Mouse (Mus musculus) embryonic facial prominence, embryonic 13.5 days (tissue): ENCODE measurements around the gene Rpf2. TPM values are rescaled to one million over a fixed set of nuclear protein-coding genes. Genes with fewer than 3 reads are reported as not detected.

Experiments
- ATAC-seq: fragments of 200-750 bp; cut with Nextera tagmentation; 2 replicates; pipeline ENCODE4 v1.8.0; 2017; ENCODE audit warnings: low read depth; ENCODE audit not compliant: insufficient number of reproducible peaks, insufficient read depth, low FRiP score, low TSS enrichment
- H3K27ac ChIP-seq: fragments of 300-500 bp; sonication (generic); 2 replicates; pipeline ENCODE4 v1.5.1; 2015; ENCODE audit warnings: moderate library complexity, mild to moderate bottlenecking, inconsistent platforms
- H3K27me3 ChIP-seq: fragments of 300-500 bp; sonication (generic); 2 replicates; pipeline ENCODE4 v1.6.1; 2015; ENCODE audit warnings: mild to moderate bottlenecking, inconsistent platforms
- H3K36me3 ChIP-seq: fragments of 300-500 bp; sonication (generic); 2 replicates; pipeline ENCODE4 v1.6.1; 2015; ENCODE audit warnings: mild to moderate bottlenecking, inconsistent platforms
- H3K4me1 ChIP-seq: fragments of 300-500 bp; sonication (generic); 2 replicates; pipeline ENCODE4 v1.6.1; 2015; ENCODE audit warnings: inconsistent platforms
- H3K4me2 ChIP-seq: fragments of 300-500 bp; sonication (generic); 2 replicates; pipeline ENCODE4 v1.6.1; 2015; ENCODE audit warnings: moderate library complexity, mild to moderate bottlenecking, inconsistent platforms
- H3K4me3 ChIP-seq: fragments of 300-500 bp; sonication (generic); 2 replicates; pipeline ENCODE4 v1.5.1; 2015; ENCODE audit warnings: mild to moderate bottlenecking, inconsistent platforms
- H3K9ac ChIP-seq: fragments of 300-500 bp; sonication (generic); 2 replicates; pipeline ENCODE4 v1.6.1; 2015; ENCODE audit warnings: mild to moderate bottlenecking, inconsistent platforms
- H3K9me3 ChIP-seq: fragments of 300-500 bp; sonication (generic); 2 replicates; pipeline ENCODE4 v1.6.1; 2016; ENCODE audit warnings: inconsistent platforms
- WGBS: fragments of 180-500 bp; shearing (Covaris S2); methylation state at CpG from one replicate; pipeline ENCODE4 v1.1.7; 2015; ENCODE audit warnings: mixed read lengths; 5-methylcytosine and 5-hydroxymethylcytosine counted together
- polyA plus RNA-seq: library from polyadenylated mRNA; unstranded; fragments of >200 nt; fragmentation: Nextera tagmentation; extraction: Ambion mirVana; gene quantifications from 2 replicates; pipeline ENCODE4 v1.2.1, GENCODE M21; 2015

Gene Rpf2
- polyA plus RNA-seq, 1 experiment from 2014 or later = 68.7 TPM

DNA sequence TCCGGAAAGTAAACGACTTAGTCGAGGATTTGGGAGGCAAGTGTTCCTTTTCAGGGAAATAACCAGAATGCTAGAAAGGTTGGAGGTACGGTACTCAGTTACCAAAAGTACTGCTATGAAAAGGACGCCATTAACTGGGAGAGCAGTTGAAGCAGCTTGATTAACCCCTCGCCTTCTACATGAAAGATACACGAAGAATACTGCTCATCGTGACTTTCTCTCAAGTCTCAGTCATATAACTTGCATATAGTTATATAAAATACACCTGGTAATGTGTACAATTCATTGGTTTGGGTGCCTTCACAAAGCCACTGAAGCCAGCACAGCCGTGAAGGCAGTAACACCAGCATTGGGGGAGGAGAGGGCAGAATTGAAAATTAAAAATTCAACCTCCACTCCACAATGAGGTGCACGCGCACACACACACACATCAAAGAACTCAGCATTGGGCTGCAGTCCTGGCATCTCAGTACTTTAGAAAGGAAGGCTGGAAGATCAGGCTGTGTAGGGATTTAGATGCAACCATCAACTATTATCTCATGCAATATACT, 405 bp upstream of the Rpf2 start:
- 32% methylated on average over 11 of the region's 11 CpGs for WGBS
- Histone ChIP-seq H3K9ac (0 out of 2 replicates have a peak overlapping the region, but pooled peaks have one; percentile 37), H3K27me3 (no peaks in the 10 kb centered on the region), H3K4me2 (peak overlapping the region; percentile 65), H3K36me3 (peaks cover 66% of the 10 kb centered on the region), H3K27ac (peak overlapping the region; percentile 68), H3K4me1 (peaks cover 5% of the 10 kb centered on the region), H3K4me3 (peak overlapping the region; percentile 69), H3K9me3 (no peaks in the 10 kb centered on the region)
- ATAC-seq = no peak

DNA sequence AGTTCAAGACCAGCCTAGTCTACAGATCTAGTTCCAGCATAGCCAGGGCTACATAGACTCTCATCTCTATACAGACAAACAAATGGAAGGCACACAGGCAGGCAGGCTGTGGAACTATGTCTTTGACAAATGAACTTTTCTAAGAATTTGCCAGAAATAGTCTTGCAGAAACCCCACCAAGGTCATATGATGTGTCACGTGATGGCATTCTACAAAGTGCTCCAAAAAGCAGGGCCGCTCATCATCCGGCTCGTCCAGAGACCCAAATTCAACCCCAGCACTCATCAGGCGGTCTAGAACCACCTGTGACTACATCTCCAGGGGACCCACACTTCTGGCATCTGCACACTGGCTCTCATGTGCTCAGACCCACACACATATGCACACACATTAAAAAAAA, 9.0 kb downstream of the Rpf2 start:
- H3K9me3 ChIP-seq = no peaks in the 10 kb centered on the region
- no peak for ATAC-seq
- no peaks in the 10 kb centered on the region for H3K27me3 ChIP-seq
- no peaks in the 10 kb centered on the region for H3K4me1 ChIP-seq
- H3K4me2 ChIP-seq = no peak overlapping the region
- no peak overlapping the region for H3K9ac ChIP-seq
- WGBS = 94% methylated on average over 5 of the region's 5 CpGs
- peaks cover 82% of the 10 kb centered on the region for H3K36me3 ChIP-seq
- H3K27ac ChIP-seq = no peak overlapping the region
- H3K4me3 ChIP-seq = no peak overlapping the region

DNA sequence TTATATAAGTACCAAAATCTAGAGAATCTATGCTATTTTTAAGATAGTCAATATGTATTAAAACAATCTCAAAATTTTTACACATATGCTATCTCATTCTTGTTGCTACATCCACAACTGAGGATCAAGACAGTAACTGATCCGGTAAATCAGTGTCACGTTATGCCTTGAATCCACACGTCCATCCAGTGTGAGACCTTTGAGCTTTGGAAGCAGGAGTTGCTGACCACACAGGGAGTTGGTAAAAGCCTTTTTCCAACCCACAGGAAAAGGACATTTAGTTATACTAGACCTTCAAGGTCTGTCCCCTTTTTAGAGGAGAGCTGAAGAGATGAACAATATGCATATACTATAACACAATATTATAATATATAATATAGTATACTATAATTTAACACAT, 13.6 kb downstream of the Rpf2 start:
- WGBS = 85% methylated on average over 3 of the region's 3 CpGs
- Histone ChIP-seq H3K9me3 (no peaks in the 10 kb centered on the region), H3K4me3 (no peak overlapping the region), H3K27ac (no peak overlapping the region), H3K27me3 (no peaks in the 10 kb centered on the region), H3K4me1 (no peaks in the 10 kb centered on the region), H3K9ac (no peak overlapping the region), H3K36me3 (peaks cover 79% of the 10 kb centered on the region), H3K4me2 (no peak overlapping the region)
- ATAC-seq = no peak

DNA sequence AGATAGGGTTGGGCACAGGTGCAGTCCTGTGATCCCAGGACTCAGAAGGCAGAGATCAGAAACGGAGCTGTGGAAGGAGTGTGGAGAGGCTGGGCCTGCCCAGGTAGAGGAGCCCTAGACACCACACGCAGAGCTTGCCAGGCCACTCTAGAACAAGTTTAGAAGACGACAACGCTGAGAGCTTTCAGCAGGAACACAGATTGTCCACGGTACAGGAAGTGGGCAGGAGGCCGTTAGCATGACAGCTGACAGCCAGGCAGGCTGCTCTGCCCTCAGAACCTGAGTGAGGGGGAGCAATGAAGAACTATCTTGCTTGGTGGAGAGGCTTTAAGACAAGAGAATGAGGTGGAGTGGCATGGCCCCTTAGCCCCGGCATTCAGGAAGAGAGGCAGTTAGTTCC, 14.4 kb downstream of the Rpf2 start:
- no peak for ATAC-seq

DNA sequence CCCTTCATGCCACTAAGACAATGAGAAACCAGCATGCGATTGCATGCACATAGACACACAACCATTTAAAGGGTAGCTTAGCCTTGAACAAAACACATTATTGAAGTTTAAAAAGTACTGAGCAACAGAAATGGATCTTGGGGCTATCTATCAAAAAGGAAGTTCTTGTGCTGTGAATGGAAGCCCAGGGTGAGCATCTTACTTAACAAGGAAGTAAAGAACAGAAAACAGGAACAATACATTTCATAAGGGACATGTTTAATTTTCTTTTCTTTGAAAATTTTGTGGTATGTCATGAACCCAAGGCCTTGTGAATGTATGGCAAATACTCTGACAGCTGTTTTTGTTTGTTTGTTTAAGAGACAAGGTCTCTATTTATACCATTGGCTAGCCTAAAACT, 17.1 kb downstream of the Rpf2 start:
- Histone ChIP-seq H3K36me3 (peaks cover 78% of the 10 kb centered on the region), H3K4me1 (peaks cover 9% of the 10 kb centered on the region), H3K4me3 (no peak overlapping the region), H3K9ac (no peak overlapping the region), H3K4me2 (no peak overlapping the region), H3K27me3 (no peaks in the 10 kb centered on the region), H3K9me3 (no peaks in the 10 kb centered on the region), H3K27ac (no peak overlapping the region)
- WGBS = 100% methylated on average over 1 of the region's 1 CpGs
- ATAC-seq = no peak

More for the DNA sequence above, 14.4 kb downstream of the Rpf2 start:
- Histone ChIP-seq H3K36me3 (peaks cover 77% of the 10 kb centered on the region), H3K27ac (no peak overlapping the region), H3K9ac (no peak overlapping the region), H3K4me1 (peaks cover 6% of the 10 kb centered on the region), H3K27me3 (no peaks in the 10 kb centered on the region), H3K9me3 (no peaks in the 10 kb centered on the region), H3K4me2 (no peak overlapping the region), H3K4me3 (no peak overlapping the region)
- WGBS = 87% methylated on average over 7 of the region's 7 CpGs

DNA sequence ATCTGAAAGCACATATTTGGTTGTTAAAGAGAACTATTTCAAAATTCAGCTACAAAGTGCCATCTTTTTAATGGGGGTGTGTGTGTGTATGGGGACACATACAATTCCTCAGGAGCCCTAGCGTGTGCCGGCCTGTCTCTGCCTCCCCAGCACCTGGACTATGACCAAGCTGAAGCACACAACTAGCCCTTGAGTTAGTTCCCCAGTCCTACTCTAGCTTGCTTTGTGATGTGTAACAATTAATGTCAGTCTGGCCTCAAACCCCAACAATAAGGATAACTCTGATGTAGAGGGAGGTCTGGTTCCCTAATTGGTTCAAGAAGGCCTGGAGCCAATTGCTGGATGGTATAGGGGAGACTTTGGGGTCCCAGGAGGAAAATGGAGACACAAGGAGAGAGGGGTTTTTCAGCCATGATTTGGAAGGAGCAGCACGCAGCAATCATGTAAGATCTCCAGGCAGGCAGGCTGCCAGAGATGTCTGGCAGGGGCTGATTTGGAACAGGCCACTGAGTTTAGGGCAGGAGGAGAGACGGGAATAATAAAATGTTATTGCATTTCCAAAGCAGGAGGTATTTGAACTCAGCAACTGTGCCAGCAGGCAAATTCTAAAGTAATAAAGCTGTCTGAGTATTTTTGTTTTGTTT, 19.1 kb downstream of the Rpf2 start:
- Histone ChIP-seq H3K27me3 (no peaks in the 10 kb centered on the region), H3K4me2 (no peak overlapping the region), H3K27ac (peak overlapping the region; percentile 44), H3K9ac (no peak overlapping the region), H3K9me3 (no peaks in the 10 kb centered on the region), H3K4me1 (peaks cover 9% of the 10 kb centered on the region), H3K36me3 (peaks cover 85% of the 10 kb centered on the region), H3K4me3 (no peak overlapping the region)
- WGBS = 56% methylated on average over 4 of the region's 4 CpGs
- ATAC-seq = no peak

DNA sequence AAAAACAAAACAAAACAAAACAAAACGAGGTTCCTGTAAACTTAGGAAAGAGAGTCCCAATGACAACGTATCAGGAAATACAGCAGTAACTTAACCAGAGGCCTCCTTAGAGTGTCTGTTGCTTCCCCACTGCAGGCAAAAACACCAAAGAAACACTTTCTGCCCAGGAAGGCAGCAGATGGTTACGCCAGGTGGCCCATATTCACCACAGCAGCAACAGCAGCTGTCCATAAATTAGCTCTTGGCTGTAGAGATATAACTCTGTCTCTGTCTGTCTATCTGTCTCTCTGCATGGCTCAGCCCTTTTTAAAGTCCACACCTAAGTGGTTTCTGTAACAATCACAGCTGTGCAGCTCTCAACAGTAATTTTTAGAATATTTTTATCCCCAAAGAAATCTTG, 28.0 kb downstream of the Rpf2 start:
- Histone ChIP-seq H3K36me3 (peaks cover 28% of the 10 kb centered on the region), H3K4me1 (no peaks in the 10 kb centered on the region), H3K27me3 (no peaks in the 10 kb centered on the region), H3K27ac (no peak overlapping the region), H3K4me3 (no peak overlapping the region), H3K9me3 (no peaks in the 10 kb centered on the region; the same call in 1 of the 2 replicates), H3K9ac (no peak overlapping the region), H3K4me2 (no peak overlapping the region)
- WGBS = 72% methylated on average over 3 of the region's 3 CpGs
- no peak for ATAC-seq

DNA sequence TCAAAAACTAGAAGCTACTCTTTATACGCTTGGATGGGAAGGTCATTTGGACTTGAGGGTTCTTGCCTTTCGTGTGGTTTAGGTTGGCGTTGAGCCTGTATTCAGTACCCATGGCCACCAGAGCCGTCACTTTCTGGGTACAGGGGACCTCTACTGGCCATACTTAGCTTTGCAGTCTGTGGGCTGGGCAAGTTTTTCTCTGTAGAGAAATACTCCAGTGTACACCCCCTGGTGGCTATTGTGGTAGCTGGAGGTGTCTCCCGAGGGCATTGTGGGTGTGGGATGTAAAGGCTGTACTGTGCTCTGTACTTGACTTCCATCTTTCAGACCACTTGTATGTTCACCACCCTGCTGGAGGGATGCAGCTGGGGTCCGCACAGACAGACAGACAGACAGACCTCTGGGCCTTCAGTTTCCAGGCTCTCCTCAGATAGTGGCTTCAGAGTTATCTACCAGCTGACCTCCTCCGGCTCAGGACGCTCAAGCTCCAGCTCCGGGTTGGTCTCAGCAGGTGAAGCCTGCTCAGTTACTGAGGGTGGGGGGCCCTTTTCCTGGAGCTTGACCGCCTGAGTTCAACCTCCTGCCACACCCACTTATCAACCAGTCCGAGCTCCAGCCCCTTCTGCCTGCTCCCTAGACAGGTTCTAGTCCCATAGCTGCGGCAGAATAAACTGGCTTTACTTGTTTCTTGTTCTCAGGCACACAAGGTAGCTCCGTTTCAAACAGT, 34.2 kb downstream of the Rpf2 start:
- Histone ChIP-seq H3K4me2 (no peak overlapping the region), H3K27ac (no peak overlapping the region), H3K4me1 (no peaks in the 10 kb centered on the region), H3K9ac (no peak overlapping the region), H3K36me3 (no peaks in the 10 kb centered on the region), H3K9me3 (no peaks in the 10 kb centered on the region), H3K27me3 (no peaks in the 10 kb centered on the region), H3K4me3 (no peak overlapping the region)
- ATAC-seq = peak; percentile 69
- 34% methylated on average over 13 of the region's 13 CpGs for WGBS

DNA sequence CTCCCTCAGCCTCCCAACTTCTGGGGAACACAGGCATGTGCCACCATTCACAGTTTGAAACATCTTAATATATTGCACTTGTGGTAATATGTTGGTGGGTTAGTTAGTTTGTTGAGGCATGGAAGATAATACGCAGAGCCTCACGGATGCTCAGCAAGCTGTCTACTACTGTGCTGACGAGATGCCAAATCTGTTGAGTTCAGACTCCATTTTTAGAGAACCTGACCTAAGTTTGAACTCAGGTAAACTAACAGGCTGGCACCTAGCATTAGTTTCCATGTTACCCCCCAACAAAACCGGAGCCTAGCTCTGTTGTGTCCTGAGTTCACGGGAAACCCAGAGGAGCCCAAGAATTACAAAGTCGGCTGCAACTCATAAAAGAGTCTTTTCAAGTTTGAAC, 51.8 kb downstream of the Rpf2 start:
- 74% methylated on average over 6 of the region's 6 CpGs for WGBS
- no peaks in the 10 kb centered on the region for H3K36me3 ChIP-seq
- no peaks in the 10 kb centered on the region for H3K9me3 ChIP-seq
- no peak overlapping the region for H3K4me2 ChIP-seq
- peaks cover 15% of the 10 kb centered on the region for H3K4me1 ChIP-seq
- H3K27ac ChIP-seq = no peak overlapping the region
- no peak overlapping the region for H3K9ac ChIP-seq
- H3K4me3 ChIP-seq = no peak overlapping the region
- H3K27me3 ChIP-seq = peaks cover 4% of the 10 kb centered on the region; the same call in 1 of the 2 replicates
- ATAC-seq = no peak

DNA sequence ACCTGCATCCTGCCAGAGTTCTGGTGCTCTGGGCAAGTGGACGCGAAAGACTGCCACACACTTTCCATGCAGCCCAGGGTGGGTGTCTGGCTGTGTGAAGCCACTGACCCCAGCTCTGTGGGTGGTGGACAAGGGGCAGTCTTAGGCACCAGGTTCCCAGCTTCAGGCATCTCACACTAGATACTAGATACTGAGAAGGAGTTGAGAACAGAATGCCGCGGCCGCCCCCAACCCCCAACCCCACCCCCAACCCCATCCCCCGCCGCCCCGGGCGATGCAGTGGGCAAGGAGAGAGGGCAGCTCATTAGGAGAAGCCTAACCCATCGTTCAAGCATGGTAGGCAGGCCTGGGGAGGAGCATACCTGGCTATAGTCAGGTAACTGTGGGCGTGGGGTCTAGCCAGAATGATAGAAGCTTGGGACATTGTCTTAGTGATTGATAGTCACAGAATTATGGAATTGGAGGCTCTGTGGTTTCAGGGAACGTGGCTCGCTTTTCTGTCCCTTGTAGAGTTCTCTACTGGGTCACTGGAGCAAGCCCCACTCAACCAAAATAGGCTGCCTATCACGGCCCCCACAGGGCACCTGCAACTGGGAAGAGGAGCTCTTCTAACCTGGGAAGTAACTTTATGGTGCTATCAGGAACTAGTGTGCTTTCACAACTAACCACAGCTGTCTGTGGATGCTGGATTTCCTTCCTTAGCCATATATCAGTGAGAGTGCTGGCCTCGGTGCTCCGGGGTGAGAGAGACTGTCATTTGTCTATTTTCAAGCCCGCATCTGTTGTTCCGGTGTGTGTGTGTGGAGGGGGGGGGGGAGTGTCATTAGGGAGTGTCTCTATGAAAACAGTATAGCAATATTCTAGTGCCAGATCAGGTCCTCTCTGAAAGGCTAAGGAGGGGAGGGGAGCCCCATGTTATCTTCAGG, 54.6 kb downstream of the Rpf2 start:
- peaks cover 4% of the 10 kb centered on the region; the same call in 1 of the 2 replicates for H3K27me3 ChIP-seq
- no peak overlapping the region for H3K27ac ChIP-seq
- peak overlapping the region; percentile 78 for H3K4me2 ChIP-seq
- no peaks in the 10 kb centered on the region for H3K36me3 ChIP-seq
- no peaks in the 10 kb centered on the region for H3K9me3 ChIP-seq
- ATAC-seq = no peak
- peak overlapping the region; percentile 69 for H3K9ac ChIP-seq
- peak overlapping the region; percentile 43 for H3K4me3 ChIP-seq
- peaks cover 15% of the 10 kb centered on the region for H3K4me1 ChIP-seq
- 36% methylated on average over 18 of the region's 18 CpGs for WGBS

DNA sequence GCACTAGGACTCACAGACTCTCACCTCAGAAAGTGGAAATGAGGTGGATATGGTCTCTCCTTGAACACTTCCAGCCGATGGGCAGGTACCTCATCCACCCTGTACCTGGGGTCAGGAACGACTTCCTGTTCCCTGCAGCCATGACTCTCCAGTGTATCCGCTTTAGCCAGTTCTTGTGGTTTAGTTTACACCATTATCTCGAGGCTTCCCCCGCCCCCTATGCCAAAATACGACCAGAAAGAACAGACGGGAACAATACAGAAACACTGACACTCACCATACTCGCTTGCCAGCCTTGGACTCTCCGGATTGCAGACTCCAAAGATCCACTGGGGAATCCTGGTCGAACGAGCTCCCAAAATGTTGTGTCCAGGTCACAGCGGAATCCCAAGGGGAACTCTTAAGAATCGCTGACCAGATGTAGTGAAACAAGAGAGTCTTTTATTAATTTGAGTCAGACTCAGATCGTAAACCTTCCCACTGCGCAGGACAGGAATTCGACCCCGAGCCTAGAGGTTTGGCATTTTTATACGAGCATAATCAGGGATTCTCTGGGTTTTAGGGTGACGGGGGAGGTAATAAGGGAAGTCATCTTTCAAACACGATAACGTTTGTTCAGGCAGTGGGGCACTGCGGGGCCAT, 55.4 kb downstream of the Rpf2 start:
- peaks cover 4% of the 10 kb centered on the region; the same call in 1 of the 2 replicates for H3K27me3 ChIP-seq
- peak overlapping the region; percentile 69 for H3K9ac ChIP-seq
- H3K36me3 ChIP-seq = no peaks in the 10 kb centered on the region
- peak overlapping the region; percentile 78 for H3K4me2 ChIP-seq
- H3K27ac ChIP-seq = no peak overlapping the region
- H3K4me1 ChIP-seq = peaks cover 15% of the 10 kb centered on the region
- no peak for ATAC-seq
- H3K9me3 ChIP-seq = no peaks in the 10 kb centered on the region
- 11% methylated on average over 22 of the region's 22 CpGs for WGBS
- peak overlapping the region; percentile 43 for H3K4me3 ChIP-seq
